Mouse (Mus musculus) CD8-positive naive resting alpha-beta T cell, adult 57 days (primary cell): ENCODE data around the gene Dppa2. TPM values are rescaled to one million over a fixed set of nuclear protein-coding genes. Genes with fewer than 3 reads are reported as not detected.

Experiments
- total RNA-seq: library from RNA; stranded (reverse); gene quantifications from one replicate; pipeline ENCODE4 v1.2.4, GENCODE M21; 2023

The Dppa2 gene
- total RNA-seq = not detected

DNA sequence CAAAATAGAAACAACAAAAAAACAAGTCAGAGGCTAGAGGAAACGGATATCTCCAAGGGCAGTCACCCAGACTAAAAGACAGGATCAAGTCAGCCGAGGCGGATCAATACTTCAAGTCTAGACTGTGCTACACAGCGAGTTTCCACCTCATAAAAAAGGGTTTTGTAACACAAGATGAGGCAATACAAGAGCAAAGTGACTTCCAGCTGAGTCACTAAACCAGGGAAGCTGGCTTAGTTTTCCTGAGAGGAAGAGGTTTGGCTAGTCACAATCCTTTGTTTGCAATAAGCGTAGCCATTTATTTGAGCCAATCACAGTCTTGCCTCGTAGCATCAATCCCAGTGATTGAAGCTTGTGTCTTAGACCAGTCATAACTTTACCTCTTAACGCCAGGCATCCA, at the start of gene Dppa2:
Gene Dppa2 (plus strand): TSS at position 400 of the 400 bp plus-strand sequence.

DNA sequence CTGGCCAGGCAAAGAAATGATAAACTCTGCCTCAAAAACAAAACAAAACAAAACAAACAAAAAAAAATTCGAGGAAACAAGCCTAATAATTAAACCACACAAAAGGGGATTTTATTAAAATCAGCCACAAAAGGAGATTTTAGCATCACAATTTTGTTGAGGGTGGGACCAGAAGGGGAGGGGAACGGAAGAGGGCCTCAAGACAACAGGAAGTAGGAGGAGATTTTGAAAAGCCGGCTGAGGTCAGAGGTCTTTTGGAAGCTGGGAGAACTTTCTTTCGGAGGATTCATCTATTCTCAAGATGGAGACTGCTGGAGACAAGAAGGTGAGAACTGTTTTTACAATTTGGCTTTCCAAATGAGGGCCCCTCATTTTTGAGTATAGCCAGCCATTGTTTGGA, 20.2 kb upstream of the Dppa2 start, which contains the start of gene Dppa4:
Gene Dppa4 (plus strand): TSS at position 217 of the 400 bp plus-strand sequence.

Other genes starting within 250 kb of the Dppa2 start
- not detected for gene Dppa4, start 20.2 kb upstream of the Dppa2 start, total RNA-seq
- gene Gm5485, start 108.5 kb downstream of the Dppa2 start, total RNA-seq = not detected
- gene Morc1, start 127.3 kb downstream of the Dppa2 start, total RNA-seq = 0.61 TPM